Mouse (Mus musculus) CH12.LX (cell line): ENCODE measurements around the gene A630023A22Rik.

Experiments used
- CHD2 ChIP-seq: IDR thresholded peaks from 2 replicates; pipeline ENCODE4 v1.6.1; 2011; ENCODE audit warnings: low read length, improper control_type of control experiment
- CTCF ChIP-seq, 2 experiments: IDR thresholded peaks in 1 of 2; conservative IDR thresholded peaks in 1 of 2; 2 replicates each; pipeline ENCODE4 v1.5.1; 2011 to 2012; ENCODE audit warnings: low read depth in 2 of 2, low read length in 2 of 2, improper control_type of control experiment in 1 of 2, inconsistent platforms in 1 of 2, mild to moderate bottlenecking in 1 of 2, moderate library complexity in 1 of 2
- GABPA ChIP-seq: IDR thresholded peaks from 2 replicates; pipeline ENCODE4 v1.6.1; 2012; ENCODE audit warnings: low read depth, low read length, improper control_type of control experiment, inconsistent platforms; ENCODE audit not compliant: insufficient replicate concordance
- KAT2A ChIP-seq: IDR thresholded peaks from 2 replicates; pipeline ENCODE4 v1.6.1; 2012; ENCODE audit warnings: low read length, improper control_type of control experiment, inconsistent platforms; ENCODE audit not compliant: insufficient replicate concordance
- POLR2A ChIP-seq: IDR thresholded peaks from 2 replicates; pipeline ENCODE4 v1.6.1; 2011; ENCODE audit warnings: low read depth, mild to moderate bottlenecking, improper control_type of control experiment, low read length
- POLR2AphosphoS2 ChIP-seq: IDR thresholded peaks from 2 replicates; pipeline ENCODE4 v1.6.1; 2011; ENCODE audit warnings: low read depth, low read length, improper control_type of control experiment
- SIN3A ChIP-seq: IDR thresholded peaks from 2 replicates; pipeline ENCODE4 v1.6.1; 2012; ENCODE audit warnings: low read length, improper control_type of control experiment, inconsistent platforms
- SMC3 ChIP-seq: IDR thresholded peaks from 2 replicates; pipeline ENCODE4 v1.6.1; 2011; ENCODE audit warnings: low read depth, low read length, improper control_type of control experiment
- USF1 ChIP-seq: IDR thresholded peaks from 2 replicates; pipeline ENCODE4 v1.6.1; 2014; ENCODE audit warnings: low read depth, mild to moderate bottlenecking, inconsistent platforms, low read length, improper control_type of control experiment
- ZC3H11A ChIP-seq: IDR thresholded peaks from 2 replicates; pipeline ENCODE4 v1.6.1; 2012; ENCODE audit warnings: low read depth, mild to moderate bottlenecking, inconsistent platforms, low read length, improper control_type of control experiment

- TF ChIP-seq KAT2A: no peak
- TF ChIP-seq CTCF (conservative IDR thresholded peaks at IDR 0.05 in 1 of 2, IDR thresholded peaks at IDR 0.05 in 1 of 2; ENCODE audit: low read depth in 2 of 2, low read length in 2 of 2): no peak
- no peak for TF ChIP-seq USF1
- no peak for TF ChIP-seq SIN3A
- TF ChIP-seq POLR2A: no peak
- TF ChIP-seq CHD2: no peak
- TF ChIP-seq ZC3H11A: no peak
- no peak for TF ChIP-seq GABPA
- no peak for TF ChIP-seq POLR2AphosphoS2
- TF ChIP-seq SMC3: no peak
Measured at GRCm38 (mm10) chr14:34026710-34027109, 75.8 kb downstream of the A630023A22Rik start.
